Mouse (Mus musculus) heart, postnatal 0 days (tissue): ENCODE results near the gene Hnrnpdl. TPM values are rescaled to one million over a fixed set of nuclear protein-coding genes. Genes with fewer than 3 reads are reported as not detected.

Source experiments
- ATAC-seq: fragments of 200-750 bp; cut with Nextera tagmentation; 2 replicates; pipeline ENCODE4 v1.8.0; 2017; ENCODE audit warnings: low read depth, moderate number of reproducible peaks, moderate library complexity; ENCODE audit not compliant: insufficient read depth
- DNase-seq: peaks from one replicate; pipeline ENCODE4 v3.0.0-alpha.2; 2016; ENCODE audit warnings: low spot score
- H3K27ac ChIP-seq: fragments of 300-500 bp; sonication (generic); 2 replicates; pipeline ENCODE4 v1.5.1; 2014; ENCODE audit warnings: low read depth, mild to moderate bottlenecking
- H3K27me3 ChIP-seq: fragments of 300-500 bp; sonication (generic); 2 replicates; pipeline ENCODE4 v1.6.1; 2014; ENCODE audit warnings: low read length, mixed read lengths; ENCODE audit not compliant: control insufficient read depth, insufficient read depth
- H3K36me3 ChIP-seq: fragments of 300-500 bp; sonication (generic); replicated peaks from 2 replicates; pipeline ENCODE4 v1.6.1; 2014; ENCODE audit warnings: low read length, mixed read lengths; ENCODE audit not compliant: control insufficient read depth, insufficient read depth
- H3K4me1 ChIP-seq: fragments of 300-500 bp; sonication (generic); 2 replicates; pipeline ENCODE4 v1.6.1; 2014; ENCODE audit warnings: antibody characterized with exemption; ENCODE audit not compliant: control insufficient read depth, insufficient read depth
- H3K4me2 ChIP-seq: fragments of 300-500 bp; sonication (generic); 2 replicates; pipeline ENCODE4 v1.6.1; 2014; ENCODE audit warnings: low read depth, mild to moderate bottlenecking, low read length, moderate library complexity
- H3K4me3 ChIP-seq: fragments of 300-500 bp; sonication (generic); 2 replicates; pipeline ENCODE4 v1.5.1; 2014; ENCODE audit warnings: low read depth, low read length
- H3K9ac ChIP-seq: fragments of 300-500 bp; sonication (generic); replicated peaks from 2 replicates; pipeline ENCODE4 v1.6.1; 2014; ENCODE audit warnings: low read depth, low read length, mixed read lengths
- H3K9me3 ChIP-seq: fragments of 300-500 bp; sonication (generic); replicated peaks from 2 replicates; pipeline ENCODE4 v1.6.1; 2016; ENCODE audit warnings: low read length; ENCODE audit not compliant: control insufficient read depth
- CTCF ChIP-seq: IDR thresholded peaks from 2 replicates; pipeline ENCODE4 v1.5.1; 2016; ENCODE audit warnings: antibody characterized with exemption, control low read depth, low read depth
- EP300 ChIP-seq: IDR thresholded peaks from 2 replicates; pipeline ENCODE4 v1.6.1; 2016; ENCODE audit warnings: antibody characterized with exemption, low read depth
- WGBS: fragments of 180-500 bp; shearing (Covaris S2); extraction: QIAGEN DNeasy Blood & Tissue Kit; methylation state at CpG from one replicate; pipeline ENCODE4 v1.1.7; 2014; 5-methylcytosine and 5-hydroxymethylcytosine counted together
- polyA plus RNA-seq: library from polyadenylated mRNA; unstranded; fragments of >200 nt; fragmentation: Nextera tagmentation; extraction: Ambion mirVana; gene quantifications from 2 replicates; pipeline ENCODE4 v1.2.1, GENCODE M21; 2015
- total RNA-seq: library from RNA; depleted of rRNA; stranded (reverse); fragments of >200 nt; gene quantifications from 2 replicates; pipeline ENCODE4 v1.2.3, GENCODE M21; 2014; ENCODE audit warnings: low replicate concordance

Hnrnpdl gene
- total and polyA plus RNA-seq, 2 experiments from 2014 or later: 51.3 to 54.8 TPM

- peak overlapping the region; percentile 100 for H3K4me2 ChIP-seq
- H3K9ac ChIP-seq: peak overlapping the region; percentile 93
- H3K27ac ChIP-seq: peak overlapping the region; percentile 99
- under 1% methylated on average over 80 of the region's 113 CpGs for WGBS
- peak; percentile 83 for ATAC-seq
- TF ChIP-seq EP300 (0 out of 2 replicates have a peak, but pooled peaks have one; percentile 23), CTCF (peak; percentile 79)
- peak; percentile 91 for DNase-seq
- peaks cover 12% of the 10 kb centered on the region for H3K36me3 ChIP-seq
- H3K4me1 ChIP-seq: peaks cover 21% of the 10 kb centered on the region
- H3K9me3 ChIP-seq: no peaks in the 10 kb centered on the region
- peak overlapping the region; percentile 96 for H3K4me3 ChIP-seq
- H3K27me3 ChIP-seq: no peaks in the 10 kb centered on the region
Observed at GRCm38 (mm10) chr5:100038714-100039601, 506 bp downstream of the Hnrnpdl start.

GRCm38 (mm10) chr5:100037965-100038713, 1.3 kb downstream of the Hnrnpdl start:
- peak; percentile 72 for DNase-seq
- Histone ChIP-seq H3K4me1 (peaks cover 14% of the 10 kb centered on the region), H3K9ac (peak overlapping the region; percentile 93), H3K27me3 (no peaks in the 10 kb centered on the region), H3K36me3 (peaks cover 19% of the 10 kb centered on the region), H3K9me3 (no peaks in the 10 kb centered on the region), H3K4me2 (peak overlapping the region; percentile 100), H3K4me3 (peak overlapping the region; percentile 96), H3K27ac (peak overlapping the region; percentile 99)
- WGBS: under 1% methylated on average over 44 of the region's 45 CpGs
- ATAC-seq: peak; percentile 51
- TF ChIP-seq EP300 (no peak), CTCF (no peak)

- ATAC-seq (no peak), DNase-seq (no peak)
- 16% methylated on average over 7 of the region's 7 CpGs for WGBS
- H3K36me3 ChIP-seq: peaks cover 32% of the 10 kb centered on the region
- H3K27ac ChIP-seq: no peak overlapping the region
- H3K9ac ChIP-seq: peak overlapping the region; percentile 93; the same call in 1 of the 2 replicates
- TF ChIP-seq EP300 (no peak), CTCF (no peak)
- H3K4me2 ChIP-seq: peak overlapping the region; percentile 100
- H3K4me3 ChIP-seq: peak overlapping the region; percentile 96
- no peaks in the 10 kb centered on the region for H3K9me3 ChIP-seq
- peaks cover 21% of the 10 kb centered on the region for H3K4me1 ChIP-seq
- H3K27me3 ChIP-seq: no peaks in the 10 kb centered on the region
Observed at GRCm38 (mm10) chr5:100036681-100037080, 2.8 kb downstream of the Hnrnpdl start.

- Histone ChIP-seq H3K4me2 (peak overlapping the region; percentile 100), H3K27me3 (no peaks in the 10 kb centered on the region), H3K27ac (no peak overlapping the region), H3K36me3 (peaks cover 32% of the 10 kb centered on the region), H3K9me3 (no peaks in the 10 kb centered on the region), H3K4me1 (peaks cover 25% of the 10 kb centered on the region), H3K4me3 (0 out of 2 replicates have a peak overlapping the region, but pooled peaks have one; percentile 96), H3K9ac (no peak overlapping the region)
- 28% methylated on average over 7 of the region's 7 CpGs for WGBS
- no peak for DNase-seq
- no peak for ATAC-seq
- TF ChIP-seq CTCF: peak; percentile 28; the same call in 1 of the 2 replicates
- no peak for TF ChIP-seq EP300
Observed at GRCm38 (mm10) chr5:100035950-100036349, 3.5 kb downstream of the Hnrnpdl start.

- 58% methylated on average over 3 of the region's 3 CpGs for WGBS
- no peak for ATAC-seq
- Histone ChIP-seq H3K4me3 (no peak overlapping the region), H3K9me3 (no peaks in the 10 kb centered on the region), H3K27ac (peak overlapping the region; percentile 36; the same call in 1 of the 2 replicates), H3K4me1 (peaks cover 29% of the 10 kb centered on the region), H3K4me2 (no peak overlapping the region), H3K9ac (no peak overlapping the region), H3K36me3 (peaks cover 32% of the 10 kb centered on the region), H3K27me3 (no peaks in the 10 kb centered on the region)
- no peak for DNase-seq
- TF ChIP-seq EP300 (no peak), CTCF (no peak)
Observed at GRCm38 (mm10) chr5:100032646-100033045, 6.8 kb downstream of the Hnrnpdl start.
